In genomic region chr5:115571086-115571485, GRCm38 (mm10) we compare ENCODE assay signal across 16 mouse cellular contexts. TPM values are rescaled to one million over a fixed set of nuclear protein-coding genes. Genes with fewer than 3 reads are reported as not detected.
DNase-seq lines count a peak whose midpoint lies in the region; ATAC-seq lines count a peak whose summit lies in the region.
"Had no signal": no experiment of that assay in that cellular context is flagged by ENCODE, and none has a peak within 500 bp of the region (broad histone marks: within the 10 kb centered on the region; RNA-seq: fewer than 3 reads in every experiment).

No protein-coding gene starts in this region.

- DNase-seq in heart, postnatal 14 days, result no peak
- DNase-seq in frontal cortex, adult 2 months (ENCODE audit: extremely low spot score in 1 of 2, low spot score in 1 of 2), result peak; percentile 80 to 83
- DNase-seq in layer of hippocampus, postnatal 14 days (ENCODE audit: low spot score in 2 of 2), result peak; percentile 34 to 71
- peak; percentile 57 to 77 for DNase-seq in right cerebral cortex, postnatal 10 days (ENCODE audit: low spot score in 2 of 2)
- no peak for DNase-seq in urinary bladder, adult 2 months (ENCODE audit: low spot score)
- no peak for DNase-seq in thymus, postnatal 10 days (ENCODE audit: low spot score in 2 of 2)
- no peak for DNase-seq in kidney, postnatal 36 days
- DNase-seq: adrenal gland, postnatal 36 days; midbrain, embryonic 14.5 days; thymus, adult 2 months had no signal

- H3K4me1 ChIP-seq in heart, embryonic 12.5 days (replicated peaks), result peaks cover 59% of the 10 kb centered on the region

- H3K27ac ChIP-seq in heart, embryonic 12.5 days (ENCODE audit: poor library complexity, severe bottlenecking), result 0 out of 2 replicates have a peak overlapping the region, but pooled peaks have one; percentile 32
- H3K27ac ChIP-seq: embryonic facial prominence, embryonic 12.5 days had no signal

- no peak overlapping the region for H3K4me3 ChIP-seq in heart, embryonic 12.5 days
- H3K4me3 ChIP-seq: embryonic facial prominence, embryonic 12.5 days; heart, embryonic 15.5 days; lung, embryonic 15.5 days had no signal

- peaks cover 51% of the 10 kb centered on the region for H3K36me3 ChIP-seq in heart, embryonic 12.5 days

- H3K9me3 ChIP-seq in heart, embryonic 12.5 days (replicated peaks), result no peaks in the 10 kb centered on the region
- H3K9me3 ChIP-seq: embryonic facial prominence, embryonic 12.5 days; heart, embryonic 15.5 days; lung, embryonic 15.5 days had no signal

- H3K4me2 ChIP-seq in heart, embryonic 12.5 days, result no peak overlapping the region
- H3K4me2 ChIP-seq: embryonic facial prominence, embryonic 12.5 days; heart, embryonic 15.5 days; lung, embryonic 15.5 days had no signal

- intact Hi-C loops in heart, postnatal 14 days (cut with DNase I), result loop anchor here (10.0 kb wide), 1 partner anchor 1554 kb away; the partner anchor contains the start of gene Taok3

- ATAC-seq in heart, embryonic 12.5 days (ENCODE audit: insufficient number of reproducible peaks, low FRiP score), result no peak
- ATAC-seq: hindbrain, embryonic 16.5 days had no signal

- WGBS in heart, embryonic 12.5 days, result 85% methylated on average over 7 of the region's 7 CpGs

- no peak overlapping the region for H3K9ac ChIP-seq in heart, embryonic 12.5 days
- H3K9ac ChIP-seq: embryonic facial prominence, embryonic 12.5 days; heart, embryonic 15.5 days; lung, embryonic 15.5 days had no signal

- no peaks in the 10 kb centered on the region for H3K27me3 ChIP-seq in heart, embryonic 12.5 days (replicated peaks)
- H3K27me3 ChIP-seq: CH12.LX; embryonic facial prominence, embryonic 12.5 days; heart, embryonic 15.5 days; lung, embryonic 15.5 days had no signal

RNA-seq across cellular contexts. Expression of gene Gcn1l1, which starts 6.0 kb away (rescaled TPM):
- 43.1 and 47.0 TPM in 2 replicates for polyA plus RNA-seq in heart, embryonic 12.5 days (2016; fragmentation: Nextera tagmentation; extraction: Ambion mirVana)
- 10 to 100 TPM; 45.1 to 46.6 TPM for total RNA-seq in heart, postnatal 14 days (2021)
- 37.6 and 38.2 TPM in 2 replicates for polyA plus RNA-seq in frontal cortex, adult 2 months (2012; rRNA removed)
- total RNA-seq in layer of hippocampus, postnatal 14 days (2021), result 10 to 100 TPM; 69.1 to 71.5 TPM
- 17.8 and 26.4 TPM in 2 replicates for polyA plus RNA-seq in urinary bladder, adult 2 months (2012; rRNA removed)

RNA-seq across cellular contexts. Expression of gene Rplp0, which starts 11.8 kb away (rescaled TPM):
- 949 and 971 TPM in 2 replicates for polyA plus RNA-seq in heart, embryonic 12.5 days (2016; fragmentation: Nextera tagmentation; extraction: Ambion mirVana)
- total RNA-seq in heart, postnatal 14 days (2021), result 100 to 1,000 TPM; 645 to 715 TPM
- polyA plus RNA-seq in frontal cortex, adult 2 months (2012; rRNA removed), result 543 and 568 TPM in 2 replicates
- 100 to 1,000 TPM; 347 to 378 TPM for total RNA-seq in layer of hippocampus, postnatal 14 days (2021)
- 2,459 and 2,490 TPM in 2 replicates for polyA plus RNA-seq in urinary bladder, adult 2 months (2012; rRNA removed)

Comparison
In these comparisons a context has a peak if more than half of its experiments do, and no peak if none do; other contexts are left out.
1. DNase-seq: peak in frontal cortex, adult 2 months (2 of 2), layer of hippocampus, postnatal 14 days (2 of 2) and right cerebral cortex, postnatal 10 days (2 of 2); none in heart, postnatal 14 days (0 of 2), urinary bladder, adult 2 months (single experiment), thymus, postnatal 10 days (0 of 2) and kidney, postnatal 36 days (0 of 2).